Mouse (Mus musculus) forebrain, embryonic 11.5 days (tissue): ENCODE measurements around the gene Abat. TPM values are rescaled to one million over a fixed set of nuclear protein-coding genes. Genes with fewer than 3 reads are reported as not detected.
A peak's percentile ranks its signal among the peaks of the same experiment; 100 is the strongest.
"Not testable (repeated sequence)": the region's sequence is repeated elsewhere in the genome, so short reads cannot be mapped to it uniquely, and the experiment has no call there.

Experiments used
- ATAC-seq: fragments of 200-750 bp; cut with Nextera tagmentation; replicated peaks from 2 replicates; pipeline ENCODE4 v1.8.0; 2017; ENCODE audit warnings: moderate TSS enrichment; ENCODE audit not compliant: low FRiP score
- DNase-seq: peaks from one replicate; pipeline ENCODE4 v3.0.0-alpha.2; 2017; ENCODE audit warnings: low spot score
- H3K27ac ChIP-seq: fragments of 300-500 bp; sonication (generic); 2 replicates; pipeline ENCODE4 v1.5.1; 2014; ENCODE audit warnings: low read depth, low read length
- H3K27me3 ChIP-seq: fragments of 300-500 bp; sonication (generic); 2 replicates; pipeline ENCODE4 v1.6.1; 2014; ENCODE audit warnings: mild to moderate bottlenecking, low read length, mixed read lengths; ENCODE audit not compliant: control insufficient read depth, insufficient read depth
- H3K36me3 ChIP-seq: fragments of 300-500 bp; sonication (generic); 2 replicates; pipeline ENCODE4 v1.6.1; 2014; ENCODE audit warnings: mild to moderate bottlenecking, low read length, moderate library complexity, mixed read lengths; ENCODE audit not compliant: control insufficient read depth, insufficient read depth
- H3K4me1 ChIP-seq: fragments of 300-500 bp; sonication (generic); replicated peaks from 2 replicates; pipeline ENCODE4 v1.6.1; 2014; ENCODE audit warnings: low read length, mixed read lengths; ENCODE audit not compliant: control insufficient read depth, insufficient read depth
- H3K4me2 ChIP-seq: fragments of 300-500 bp; sonication (generic); 2 replicates; pipeline ENCODE4 v1.6.1; 2014; ENCODE audit warnings: low read depth, mild to moderate bottlenecking, low read length, moderate library complexity, mixed read lengths; ENCODE audit not compliant: severe bottlenecking
- H3K4me3 ChIP-seq: fragments of 300-500 bp; sonication (generic); 2 replicates; pipeline ENCODE4 v1.5.1; 2014; ENCODE audit warnings: low read depth, low read length
- H3K9ac ChIP-seq: fragments of 300-500 bp; sonication (generic); 2 replicates; pipeline ENCODE4 v1.6.1; 2014; ENCODE audit warnings: low read length
- H3K9me3 ChIP-seq: fragments of 300-500 bp; sonication (generic); 2 replicates; pipeline ENCODE4 v1.6.1; 2016; ENCODE audit warnings: low read length, mixed read lengths; ENCODE audit not compliant: control insufficient read depth
- WGBS: fragments of 180-500 bp; shearing (Covaris S2); extraction: QIAGEN DNeasy Blood & Tissue Kit; methylation state at CpG from one replicate; pipeline ENCODE4 v1.1.7; 2014; 5-methylcytosine and 5-hydroxymethylcytosine counted together
- polyA plus RNA-seq: library from polyadenylated mRNA; unstranded; fragments of >200 nt; fragmentation: Nextera tagmentation; extraction: Ambion mirVana; gene quantifications from 2 replicates; pipeline ENCODE4 v1.2.1, GENCODE M21; 2014

Gene Abat
- polyA plus RNA-seq, 1 experiment from 2014 or later: 22.7 TPM

- ATAC-seq (peak; percentile 90), DNase-seq (peak; percentile 71)
- no peak overlapping the region for H3K9ac ChIP-seq
- H3K4me2 ChIP-seq: peak overlapping the region; percentile 18
- H3K4me1 ChIP-seq: 0 out of 2 replicates have a peak, but pooled peaks cover 4% of the 10 kb centered on the region
- H3K4me3 ChIP-seq: no peak overlapping the region
- 56% methylated on average over 9 of the region's 9 CpGs for WGBS
- peak overlapping the region; percentile 55; the same call in 1 of the 2 replicates for H3K27ac ChIP-seq
- no peaks in the 10 kb centered on the region for H3K36me3 ChIP-seq
- H3K27me3 ChIP-seq: no peaks in the 10 kb centered on the region
- H3K9me3 ChIP-seq: no peaks in the 10 kb centered on the region
Measured at GRCm38 (mm10) chr16:8539150-8539865, 26.1 kb downstream of the Abat start.

GRCm38 (mm10) chr16:8540859-8541314 is 27.7 kb downstream of the Abat start:
- Histone ChIP-seq H3K4me3 (no peak overlapping the region), H3K4me2 (no peak overlapping the region), H3K36me3 (no peaks in the 10 kb centered on the region), H3K4me1 (0 out of 2 replicates have a peak, but pooled peaks cover 4% of the 10 kb centered on the region), H3K27me3 (no peaks in the 10 kb centered on the region), H3K27ac (no peak overlapping the region), H3K9me3 (no peaks in the 10 kb centered on the region), H3K9ac (no peak overlapping the region)
- WGBS: 88% methylated on average over 3 of the region's 3 CpGs
- ATAC-seq: no peak
- peak; percentile 19 for DNase-seq

- DNase-seq: peak; percentile 26
Measured at GRCm38 (mm10) chr16:8547836-8548235, 34.6 kb downstream of the Abat start.

GRCm38 (mm10) chr16:8549506-8549905 is 36.3 kb downstream of the Abat start:
- DNase-seq (peak; percentile 45), ATAC-seq (no peak)
- H3K4me1 ChIP-seq: no peaks in the 10 kb centered on the region
- H3K4me2 ChIP-seq: no peak overlapping the region
- H3K4me3 ChIP-seq: no peak overlapping the region
- WGBS: 69% methylated on average over 9 of the region's 9 CpGs
- no peaks in the 10 kb centered on the region for H3K27me3 ChIP-seq
- no peak overlapping the region for H3K27ac ChIP-seq
- H3K36me3 ChIP-seq: no peaks in the 10 kb centered on the region
- no peak overlapping the region for H3K9ac ChIP-seq
- H3K9me3 ChIP-seq: no peaks in the 10 kb centered on the region

More at GRCm38 (mm10) chr16:8547836-8548235, 34.6 kb downstream of the Abat start:
- H3K27ac ChIP-seq: no peak overlapping the region
- no peak overlapping the region for H3K9ac ChIP-seq
- no peaks in the 10 kb centered on the region for H3K9me3 ChIP-seq
- no peaks in the 10 kb centered on the region for H3K4me1 ChIP-seq
- no peaks in the 10 kb centered on the region for H3K27me3 ChIP-seq
- H3K4me2 ChIP-seq: no peak overlapping the region
- no peak overlapping the region for H3K4me3 ChIP-seq
- no peaks in the 10 kb centered on the region for H3K36me3 ChIP-seq
- ATAC-seq: no peak
- WGBS: 87% methylated on average over 2 of the region's 2 CpGs

- Histone ChIP-seq H3K9me3 (no peaks in the 10 kb centered on the region), H3K4me1 (no peaks in the 10 kb centered on the region), H3K9ac (no peak overlapping the region), H3K27me3 (no peaks in the 10 kb centered on the region), H3K4me3 (no peak overlapping the region), H3K36me3 (no peaks in the 10 kb centered on the region), H3K27ac (no peak overlapping the region), H3K4me2 (no peak overlapping the region)
- WGBS: 86% methylated on average over 3 of the region's 3 CpGs
- DNase-seq: no peak
- ATAC-seq: no peak
Measured at GRCm38 (mm10) chr16:8554351-8554750, 41.1 kb downstream of the Abat start.

GRCm38 (mm10) chr16:8554751-8555150 is 41.5 kb downstream of the Abat start:
- H3K4me2 ChIP-seq, DNase-seq, H3K4me1 ChIP-seq, H3K27me3 ChIP-seq, ATAC-seq, H3K27ac ChIP-seq, H3K36me3 ChIP-seq, H3K9ac ChIP-seq, H3K9me3 ChIP-seq, H3K4me3 ChIP-seq: not testable (repeated sequence)
- 88% methylated on average over 2 of the region's 2 CpGs for WGBS

GRCm38 (mm10) chr16:8555371-8555770 is 42.1 kb downstream of the Abat start:
- not testable (repeated sequence) for H3K4me2 ChIP-seq, ATAC-seq, H3K27ac ChIP-seq, H3K4me1 ChIP-seq, H3K9me3 ChIP-seq, H3K4me3 ChIP-seq, H3K27me3 ChIP-seq, H3K36me3 ChIP-seq, H3K9ac ChIP-seq
- peak; percentile 38 for DNase-seq
- 80% methylated on average over 3 of the region's 3 CpGs for WGBS

GRCm38 (mm10) chr16:8560079-8560478 is 46.9 kb downstream of the Abat start:
- Histone ChIP-seq H3K27me3 (no peaks in the 10 kb centered on the region), H3K4me3 (no peak overlapping the region), H3K9ac (no peak overlapping the region), H3K4me2 (no peak overlapping the region), H3K9me3 (peaks cover 4% of the 10 kb centered on the region; the same call in 1 of the 2 replicates), H3K4me1 (no peaks in the 10 kb centered on the region), H3K27ac (no peak overlapping the region), H3K36me3 (no peaks in the 10 kb centered on the region)
- DNase-seq: peak; percentile 18
- no peak for ATAC-seq
- WGBS: 92% methylated on average over 17 of the region's 17 CpGs

GRCm38 (mm10) chr16:8561101-8561500 is 47.9 kb downstream of the Abat start:
- not testable (repeated sequence) for H3K4me1 ChIP-seq, H3K27ac ChIP-seq, ATAC-seq, H3K9me3 ChIP-seq, H3K4me2 ChIP-seq, DNase-seq, H3K9ac ChIP-seq, H3K36me3 ChIP-seq, H3K27me3 ChIP-seq, H3K4me3 ChIP-seq
- WGBS: 41% methylated on average over 4 of the region's 4 CpGs
